Mouse (Mus musculus) embryonic fibroblast, embryonic 13.5 days (primary cell): Measurements from ENCODE around the gene Agap3.
A peak's percentile ranks its signal among the peaks of the same experiment; 100 is the strongest.

Source experiments
- CTCF ChIP-seq: IDR thresholded peaks from 2 replicates; pipeline ENCODE4 v1.5.1; 2011; ENCODE audit warnings: mild to moderate bottlenecking, control low read depth, low read length, moderate library complexity, borderline replicate concordance; ENCODE audit not compliant: insufficient read depth
- POLR2A ChIP-seq: IDR thresholded peaks from 2 replicates; pipeline ENCODE4 v1.6.1; 2011; ENCODE audit warnings: low read depth, mild to moderate bottlenecking, control low read depth, low read length, moderate library complexity

GRCm38 (mm10) chr5:24425421-24426036, 26.4 kb upstream of the Agap3 start:
- TF ChIP-seq POLR2A (peak; percentile 36; the same call in 1 of the 2 replicates), CTCF (no peak)
